ENCODE assay signal across 8 mouse cellular contexts in the genomic region with DNA sequence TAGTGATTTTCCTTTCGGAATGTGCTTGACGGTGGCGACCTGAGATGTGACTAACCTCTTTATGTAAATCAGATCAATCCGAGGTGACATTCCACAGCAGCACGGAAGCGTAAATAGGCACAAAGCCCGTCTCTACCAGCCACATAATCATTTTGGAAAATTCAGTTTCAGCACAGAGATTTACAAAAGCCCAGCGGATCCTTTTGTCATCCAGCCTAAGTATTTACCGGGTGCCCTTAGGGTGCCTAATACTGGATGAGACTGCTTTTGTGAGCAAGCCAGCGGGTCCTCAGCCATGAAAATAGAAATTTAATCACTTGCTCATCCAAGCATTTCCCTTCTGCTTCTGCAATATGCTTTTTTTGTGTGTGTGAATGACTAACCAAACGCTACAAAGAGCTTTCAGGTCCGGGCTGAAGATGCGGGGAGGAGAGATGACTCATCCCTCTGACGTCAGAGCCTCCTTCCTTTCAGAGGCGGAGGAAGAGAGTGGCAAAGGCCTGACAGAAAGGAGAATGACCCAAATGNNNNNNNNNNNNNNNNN.
DNase-seq lines count a peak whose midpoint lies in the region; ATAC-seq lines count a peak whose summit lies in the region.

No protein-coding gene starts in this region.

- H3K36me3 ChIP-seq in embryonic facial prominence, embryonic 12.5 days = no peaks in the 10 kb centered on the region
- no peaks in the 10 kb centered on the region for H3K36me3 ChIP-seq in heart, embryonic 12.5 days
- H3K36me3 ChIP-seq in kidney, embryonic 16.5 days (ENCODE audit: insufficient read depth, low read length) = no peaks in the 10 kb centered on the region
- no peaks in the 10 kb centered on the region for H3K36me3 ChIP-seq in limb, embryonic 15.5 days

- no peaks in the 10 kb centered on the region for H3K27me3 ChIP-seq in embryonic facial prominence, embryonic 12.5 days
- H3K27me3 ChIP-seq in heart, embryonic 12.5 days (replicated peaks) = no peaks in the 10 kb centered on the region
- no peaks in the 10 kb centered on the region for H3K27me3 ChIP-seq in kidney, embryonic 16.5 days (ENCODE audit: insufficient read depth, low read length)
- H3K27me3 ChIP-seq in limb, embryonic 15.5 days = no peaks in the 10 kb centered on the region

- ATAC-seq in embryonic facial prominence, embryonic 12.5 days (ENCODE audit: insufficient number of reproducible peaks, insufficient read depth, low FRiP score, low TSS enrichment) = peak; percentile 47; the same call in 1 of the 2 replicates
- peak; percentile 76; the same call in 1 of the 2 replicates for ATAC-seq in heart, embryonic 12.5 days (ENCODE audit: insufficient number of reproducible peaks, low FRiP score)
- peak; percentile 80 for ATAC-seq in kidney, embryonic 16.5 days (ENCODE audit: low FRiP score, low TSS enrichment)
- ATAC-seq in limb, embryonic 15.5 days (ENCODE audit: insufficient number of reproducible peaks, low FRiP score, low TSS enrichment, low read depth) = no peak

- no peaks in the 10 kb centered on the region for H3K4me1 ChIP-seq in embryonic facial prominence, embryonic 12.5 days
- 0 out of 2 replicates have a peak, but pooled peaks cover 5% of the 10 kb centered on the region for H3K4me1 ChIP-seq in heart, embryonic 12.5 days (replicated peaks)
- H3K4me1 ChIP-seq in kidney, embryonic 16.5 days (ENCODE audit: insufficient read depth, low read length) = no peaks in the 10 kb centered on the region
- H3K4me1 ChIP-seq in limb, embryonic 15.5 days = no peaks in the 10 kb centered on the region

- H3K4me3 ChIP-seq in embryonic facial prominence, embryonic 12.5 days = peak overlapping the region; percentile 24
- H3K4me3 ChIP-seq in heart, embryonic 12.5 days = peak overlapping the region; percentile 44
- peak overlapping the region; percentile 37 for H3K4me3 ChIP-seq in kidney, embryonic 16.5 days (ENCODE audit: low read length)
- H3K4me3 ChIP-seq in limb, embryonic 15.5 days = peak overlapping the region; percentile 22

- peak overlapping the region; percentile 47 for H3K4me2 ChIP-seq in embryonic facial prominence, embryonic 12.5 days (replicated peaks)
- peak overlapping the region; percentile 72 for H3K4me2 ChIP-seq in heart, embryonic 12.5 days
- peak overlapping the region; percentile 55 for H3K4me2 ChIP-seq in kidney, embryonic 16.5 days (replicated peaks; ENCODE audit: low read depth, low read length)
- peak overlapping the region; percentile 40 for H3K4me2 ChIP-seq in limb, embryonic 15.5 days

- 4% methylated on average over 15 of the region's 15 CpGs for WGBS in embryonic facial prominence, embryonic 12.5 days
- 8% methylated on average over 15 of the region's 15 CpGs for WGBS in heart, embryonic 12.5 days
- 13% methylated on average over 15 of the region's 15 CpGs for WGBS in kidney, embryonic 16.5 days
- 11% methylated on average over 15 of the region's 15 CpGs for WGBS in limb, embryonic 15.5 days

- no peak overlapping the region for H3K9ac ChIP-seq in embryonic facial prominence, embryonic 12.5 days
- peak overlapping the region; percentile 61 for H3K9ac ChIP-seq in heart, embryonic 12.5 days
- peak overlapping the region; percentile 40 for H3K9ac ChIP-seq in kidney, embryonic 16.5 days (replicated peaks; ENCODE audit: low read length)
- no peak overlapping the region for H3K9ac ChIP-seq in limb, embryonic 15.5 days

- no peak overlapping the region for H3K27ac ChIP-seq in embryonic facial prominence, embryonic 12.5 days
- H3K27ac ChIP-seq in heart, embryonic 12.5 days (ENCODE audit: poor library complexity, severe bottlenecking) = no peak overlapping the region
- H3K27ac ChIP-seq in kidney, embryonic 16.5 days (ENCODE audit: low read length) = peak overlapping the region; percentile 41; the same call in 1 of the 2 replicates
- H3K27ac ChIP-seq in limb, embryonic 15.5 days = no peak overlapping the region

- peak; percentile 63 to 69 for DNase-seq in B cell, adult 2 months
- DNase-seq in adrenal gland, postnatal 10 days = peak; percentile 67
- peak; percentile 70 for DNase-seq in naive thymus-derived CD4-positive, alpha-beta T cell, adult 2 months (ENCODE audit: low read depth)
- peak; percentile 17 for DNase-seq in testis, postnatal 14 days (ENCODE audit: low spot score)

- no peaks in the 10 kb centered on the region for H3K9me3 ChIP-seq in embryonic facial prominence, embryonic 12.5 days
- no peaks in the 10 kb centered on the region for H3K9me3 ChIP-seq in heart, embryonic 12.5 days (replicated peaks)
- peaks cover 3% of the 10 kb centered on the region; the same call in 1 of the 2 replicates for H3K9me3 ChIP-seq in kidney, embryonic 16.5 days (ENCODE audit: low read length)
- H3K9me3 ChIP-seq in limb, embryonic 15.5 days = no peaks in the 10 kb centered on the region

Comparison
In these comparisons a context has a peak if more than half of its experiments do, and no peak if none do; other contexts are left out.
1. DNase-seq: peak in every context shown above with its lines; median percentile 70 in naive thymus-derived CD4-positive, alpha-beta T cell, adult 2 months; 67 in adrenal gland, postnatal 10 days; 66 in B cell, adult 2 months; 17 in testis, postnatal 14 days.
2. H3K9ac ChIP-seq: peak in heart, embryonic 12.5 days (single experiment) and kidney, embryonic 16.5 days (single experiment); none in embryonic facial prominence, embryonic 12.5 days (single experiment) and limb, embryonic 15.5 days (single experiment).
3. Peak in every context shown above with its lines, with median percentiles within 50 percentile points of each other: H3K4me2 ChIP-seq and H3K4me3 ChIP-seq.